Mouse (Mus musculus) spleen, adult 2 months (tissue): ENCODE measurements around the gene Rab26. TPM values are rescaled to one million over a fixed set of nuclear protein-coding genes. Genes with fewer than 3 reads are reported as not detected.
A peak's percentile ranks its signal among the peaks of the same experiment; 100 is the strongest.

ENCODE experiments used
- DNase-seq, 2 experiments: peaks; one replicate each; pipeline versions ENCODE4 v3.0.0 to v3.0.0-alpha.2; 2012 to 2021; ENCODE audit warnings: low spot score in 2 of 2, low read depth in 1 of 2
- H3K27ac ChIP-seq: fragments of 200-500 bp; 2 replicates; pipeline ENCODE4 v1.5.1; 2012; ENCODE audit warnings: low read length, inconsistent platforms; ENCODE audit not compliant: insufficient read depth
- H3K27me3 ChIP-seq: fragments of 200-500 bp; 2 replicates; pipeline ENCODE4 v1.6.1; 2012; ENCODE audit warnings: mild to moderate bottlenecking, moderate library complexity, low read length, inconsistent platforms; ENCODE audit not compliant: control insufficient read depth, insufficient read depth
- H3K36me3 ChIP-seq: fragments of 200-500 bp; 2 replicates; pipeline ENCODE4 v1.6.1; 2012; ENCODE audit warnings: mild to moderate bottlenecking, low read length, inconsistent platforms; ENCODE audit not compliant: control insufficient read depth, insufficient read depth
- H3K4me1 ChIP-seq: fragments of 200-500 bp; 2 replicates; pipeline ENCODE4 v1.6.1; 2011; ENCODE audit warnings: inconsistent platforms; ENCODE audit not compliant: control insufficient read depth, insufficient read depth, insufficient read length
- H3K4me3 ChIP-seq: fragments of 200-500 bp; 2 replicates; pipeline ENCODE4 v1.5.1; 2011; ENCODE audit warnings: mild to moderate bottlenecking, inconsistent platforms; ENCODE audit not compliant: insufficient read depth, insufficient read length; ENCODE audit errors: extremely low read depth
- CTCF ChIP-seq: fragments of 200-500 bp; IDR thresholded peaks from 2 replicates; pipeline ENCODE4 v1.5.1; 2011; ENCODE audit warnings: mild to moderate bottlenecking, inconsistent platforms; ENCODE audit not compliant: insufficient read depth, insufficient read length, insufficient replicate concordance; ENCODE audit errors: extremely low read depth
- POLR2A ChIP-seq: fragments of 200-500 bp; IDR thresholded peaks from 2 replicates; pipeline ENCODE4 v1.6.1; 2011; ENCODE audit warnings: low read depth, low read length, inconsistent platforms
- WGBS: fragments of 180-500 bp; shearing (Covaris S2); methylation state at CpG from one replicate; pipeline ENCODE4 v1.1.7; 2018; 5-methylcytosine and 5-hydroxymethylcytosine counted together
- polyA plus RNA-seq: library from polyadenylated mRNA; depleted of rRNA; stranded (reverse); fragments of >200 nt; gene quantifications from 2 replicates; pipeline ENCODE4 v1.2.3, GENCODE M21; 2012

Rab26 gene
- polyA plus RNA-seq, 1 experiment: 2.2 TPM

DNA sequence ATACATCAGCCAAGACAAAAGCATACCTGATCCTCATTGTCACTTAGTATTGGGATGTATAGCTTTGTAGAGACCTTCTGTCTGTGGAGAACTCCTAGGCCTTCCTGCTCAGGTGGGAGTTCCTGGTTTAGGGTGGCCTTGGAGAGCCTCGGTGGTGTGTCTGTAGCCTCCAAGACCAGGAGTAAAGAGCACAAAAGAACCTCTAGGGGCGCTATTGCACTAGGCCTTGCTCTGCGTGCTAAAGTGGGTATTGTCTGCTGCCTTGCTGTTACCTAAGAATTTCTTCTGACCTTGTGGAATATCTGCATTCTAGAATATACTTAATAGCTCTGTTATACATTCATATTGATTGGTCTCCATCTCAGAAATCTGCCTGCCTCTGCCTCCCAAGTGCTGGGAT, 6.4 kb upstream of the Rab26 start:
- Histone ChIP-seq H3K36me3 (no peaks in the 10 kb centered on the region), H3K4me1 (no peaks in the 10 kb centered on the region), H3K27me3 (no peaks in the 10 kb centered on the region), H3K27ac (no peak overlapping the region), H3K4me3 (no peak overlapping the region)
- WGBS: 8% methylated on average over 3 of the region's 3 CpGs
- TF ChIP-seq POLR2A (no peak), CTCF (peak; percentile 77; the same call in 1 of the 2 replicates)
- DNase-seq: peak; percentile 43 to 59

- H3K36me3 ChIP-seq: no peaks in the 10 kb centered on the region
- no peak overlapping the region for H3K27ac ChIP-seq
- DNase-seq: peak in 1 of 2 experiments; percentile 46
- H3K27me3 ChIP-seq: no peaks in the 10 kb centered on the region
- H3K4me3 ChIP-seq: no peak overlapping the region
- no peaks in the 10 kb centered on the region for H3K4me1 ChIP-seq
- WGBS: 79% methylated on average over 8 of the region's 8 CpGs
- no peak; the same call in 1 of the 2 replicates for TF ChIP-seq CTCF
- TF ChIP-seq POLR2A: no peak
Measured at GRCm38 (mm10) chr17:24538950-24539349, 4.9 kb upstream of the Rab26 start.

GRCm38 (mm10) chr17:24537536-24537935, 3.5 kb upstream of the Rab26 start:
- 40% methylated on average over 3 of the region's 3 CpGs for WGBS
- Histone ChIP-seq H3K4me3 (no peak overlapping the region), H3K36me3 (no peaks in the 10 kb centered on the region), H3K27me3 (no peaks in the 10 kb centered on the region), H3K4me1 (peaks cover 10% of the 10 kb centered on the region), H3K27ac (no peak overlapping the region)
- TF ChIP-seq POLR2A (no peak), CTCF (no peak)
- DNase-seq: no peak

DNA sequence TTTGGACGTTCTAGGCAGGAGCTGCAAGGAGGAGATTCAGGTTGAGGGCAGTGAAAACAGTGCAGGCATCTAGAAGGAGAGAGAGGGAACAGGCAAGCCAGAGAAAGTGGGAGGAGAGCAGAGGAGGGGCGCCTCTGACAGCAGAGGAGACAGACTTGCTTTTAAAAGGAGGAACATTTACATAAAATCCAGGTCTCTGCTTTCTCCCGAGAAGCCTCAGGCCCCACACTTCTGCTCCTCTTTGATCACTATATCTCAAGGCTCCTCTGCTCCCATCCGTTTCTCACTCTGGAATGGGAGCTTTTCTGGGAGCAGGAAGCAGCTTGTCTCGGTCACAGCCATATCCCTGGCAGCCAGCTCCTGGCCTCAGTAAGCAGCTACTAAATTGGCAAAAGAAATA, 1.3 kb upstream of the Rab26 start:
- Histone ChIP-seq H3K27me3 (no peaks in the 10 kb centered on the region), H3K4me3 (no peak overlapping the region), H3K27ac (no peak overlapping the region), H3K4me1 (peaks cover 10% of the 10 kb centered on the region), H3K36me3 (peaks cover 5% of the 10 kb centered on the region; the same call in 1 of the 2 replicates)
- no peak for DNase-seq
- 84% methylated on average over 5 of the region's 5 CpGs for WGBS
- no peak for TF ChIP-seq CTCF
- TF ChIP-seq POLR2A: no peak

DNA sequence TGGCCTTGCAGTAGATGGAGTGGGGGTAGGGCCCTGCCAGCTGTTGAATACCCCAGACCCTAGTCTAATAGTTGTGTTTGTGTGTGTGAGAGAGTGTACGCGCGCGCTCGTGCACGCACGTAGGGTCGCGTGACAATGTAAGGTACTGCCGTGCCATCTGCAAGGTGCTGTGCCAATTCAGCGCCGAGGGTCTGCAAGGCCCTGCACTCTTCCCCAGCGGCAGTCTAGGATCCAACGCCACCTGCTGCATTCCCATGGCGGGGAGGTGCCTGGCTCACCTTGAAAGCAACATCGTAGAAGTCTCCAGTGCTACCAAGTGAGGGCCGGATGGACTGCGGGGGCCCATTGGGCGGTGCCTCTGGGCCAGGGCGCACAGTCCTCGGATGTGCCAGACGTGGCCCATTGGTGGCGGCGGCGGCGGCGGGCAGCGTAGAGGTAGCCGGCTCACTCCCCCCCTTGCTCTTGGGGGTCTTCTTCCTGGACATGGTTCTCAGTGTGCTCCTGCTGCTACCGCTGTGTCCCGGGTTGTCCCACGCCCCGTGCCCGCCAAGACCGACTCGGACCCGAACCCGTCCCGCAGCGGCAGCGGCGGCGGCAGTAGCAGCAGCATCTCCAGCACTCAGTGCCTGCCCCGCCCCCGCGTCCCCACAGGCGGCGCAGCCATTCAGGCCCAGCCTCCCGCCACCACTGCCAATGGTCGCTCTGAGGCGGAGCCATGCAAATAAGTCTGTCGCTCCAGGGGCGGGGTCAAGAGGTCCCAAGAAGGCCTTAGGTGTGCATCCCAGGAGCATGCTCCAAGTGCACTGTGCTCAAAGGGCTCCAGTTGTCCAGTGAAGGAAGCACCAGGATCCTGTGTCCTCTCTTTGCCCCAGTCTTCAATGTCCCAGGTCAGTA, 664 bp downstream of the Rab26 start:
- peak overlapping the region; percentile 35; the same call in 1 of the 2 replicates for H3K4me3 ChIP-seq
- WGBS: 17% methylated on average over 53 of the region's 53 CpGs
- H3K27me3 ChIP-seq: no peaks in the 10 kb centered on the region
- peaks cover 7% of the 10 kb centered on the region; the same call in 1 of the 2 replicates for H3K36me3 ChIP-seq
- H3K4me1 ChIP-seq: peaks cover 16% of the 10 kb centered on the region
- H3K27ac ChIP-seq: no peak overlapping the region
- peak; percentile 42 to 80 for DNase-seq
- no peak for TF ChIP-seq CTCF
- TF ChIP-seq POLR2A: no peak

DNA sequence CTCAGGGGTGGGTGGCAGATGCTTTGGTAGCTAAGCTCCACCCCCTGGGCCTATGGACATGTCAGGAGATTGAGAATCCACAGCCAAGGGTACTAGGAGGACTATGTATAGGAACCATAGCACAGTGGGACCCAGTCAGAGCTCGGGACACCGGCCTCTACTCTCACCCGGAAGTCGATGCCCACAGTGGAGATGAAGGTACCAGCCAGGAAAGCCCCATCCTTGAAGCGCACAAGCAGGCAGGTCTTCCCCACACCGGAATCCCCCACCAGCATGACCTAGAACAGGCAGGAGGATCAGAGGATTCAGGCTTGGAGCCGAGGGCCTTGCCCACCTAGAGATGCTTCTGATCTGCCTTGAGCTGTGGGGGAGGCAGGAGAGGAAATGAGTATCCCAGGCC, 2.0 kb downstream of the Rab26 start:
- DNase-seq: no peak
- Histone ChIP-seq H3K4me3 (no peak overlapping the region), H3K27ac (no peak overlapping the region), H3K27me3 (no peaks in the 10 kb centered on the region), H3K4me1 (peaks cover 18% of the 10 kb centered on the region), H3K36me3 (peaks cover 7% of the 10 kb centered on the region; the same call in 1 of the 2 replicates)
- 89% methylated on average over 7 of the region's 7 CpGs for WGBS
- TF ChIP-seq CTCF (no peak), POLR2A (no peak)

- Histone ChIP-seq H3K36me3 (peaks cover 7% of the 10 kb centered on the region; the same call in 1 of the 2 replicates), H3K27ac (no peak overlapping the region), H3K4me3 (no peak overlapping the region), H3K27me3 (no peaks in the 10 kb centered on the region), H3K4me1 (peaks cover 22% of the 10 kb centered on the region)
- DNase-seq: no peak
- TF ChIP-seq CTCF (no peak), POLR2A (no peak)
- WGBS: 82% methylated on average over 3 of the region's 3 CpGs
Measured at GRCm38 (mm10) chr17:24531064-24531463, 2.9 kb downstream of the Rab26 start.
